Mouse (Mus musculus) cerebellum, adult 2 months (tissue): ENCODE data around the gene Popdc3. TPM values are rescaled to one million over a fixed set of nuclear protein-coding genes. Genes with fewer than 3 reads are reported as not detected.

ENCODE experiments used
- DNase-seq, 2 experiments: peaks; one replicate each; pipeline ENCODE4 v3.0.0; 2021
- H3K27ac ChIP-seq: fragments of 200-500 bp; 2 replicates; pipeline ENCODE4 v1.5.1; 2012; ENCODE audit warnings: low read length, control low read depth, inconsistent platforms; ENCODE audit not compliant: insufficient read depth
- H3K27me3 ChIP-seq: fragments of 200-500 bp; 2 replicates; pipeline ENCODE4 v1.6.1; 2012; ENCODE audit warnings: inconsistent platforms, mild to moderate bottlenecking, low read length, moderate library complexity; ENCODE audit not compliant: control insufficient read depth, insufficient read depth
- H3K4me1 ChIP-seq: fragments of 200-500 bp; 2 replicates; pipeline ENCODE4 v1.6.1; 2011; ENCODE audit warnings: low read length; ENCODE audit not compliant: control insufficient read depth, insufficient read depth
- H3K4me3 ChIP-seq: fragments of 200-500 bp; replicated peaks from 2 replicates; pipeline ENCODE3; 2011; ENCODE audit warnings: mild to moderate bottlenecking, low read depth, low read length, control low read depth; ENCODE audit not compliant: insufficient read depth
- CTCF ChIP-seq: fragments of 200-500 bp; IDR thresholded peaks from 2 replicates; pipeline ENCODE4 v1.5.1; 2011; ENCODE audit warnings: low read depth, mild to moderate bottlenecking, control low read depth, low read length, moderate library complexity, borderline replicate concordance; ENCODE audit not compliant: insufficient read depth
- POLR2A ChIP-seq: fragments of 200-500 bp; IDR thresholded peaks from 2 replicates; pipeline ENCODE4 v1.6.1; 2011; ENCODE audit warnings: low read length, control low read depth, borderline replicate concordance; ENCODE audit not compliant: insufficient read depth
- WGBS: fragments of 180-500 bp; shearing (Covaris S2); methylation state at CpG from one replicate; pipeline ENCODE4 v1.1.7; 2018; 5-methylcytosine and 5-hydroxymethylcytosine counted together
- polyA plus RNA-seq: library from polyadenylated mRNA; depleted of rRNA; stranded (reverse); fragments of >200 nt; gene quantifications from 2 replicates; pipeline ENCODE4 v1.2.3, GENCODE M21; 2012

The Popdc3 gene
- polyA plus RNA-seq, 1 experiment, result 2.1 TPM

GRCm38 (mm10) chr10:45303315-45304036 lies 125.6 kb downstream of the Popdc3 start:
- no peak for DNase-seq
- WGBS, result 72% methylated on average over 14 of the region's 14 CpGs
- Histone ChIP-seq H3K4me3 (no peak overlapping the region), H3K4me1 (no peaks in the 10 kb centered on the region), H3K27ac (no peak overlapping the region), H3K27me3 (no peaks in the 10 kb centered on the region)
- TF ChIP-seq POLR2A (no peak), CTCF (no peak)

- Histone ChIP-seq H3K27me3 (no peaks in the 10 kb centered on the region), H3K4me1 (no peaks in the 10 kb centered on the region), H3K4me3 (no peak overlapping the region), H3K27ac (no peak overlapping the region)
- 56% methylated on average over 5 of the region's 5 CpGs for WGBS
- no peak for DNase-seq
- TF ChIP-seq POLR2A (no peak), CTCF (no peak)
These were observed 127.3 kb downstream of the Popdc3 start for GRCm38 (mm10) chr10:45305173-45305572.

GRCm38 (mm10) chr10:45311129-45311528 lies 133.2 kb downstream of the Popdc3 start:
- no peak for DNase-seq
- no peaks in the 10 kb centered on the region for H3K4me1 ChIP-seq
- H3K27me3 ChIP-seq, result no peaks in the 10 kb centered on the region
- 22% methylated on average over 5 of the region's 5 CpGs for WGBS
- H3K4me3 ChIP-seq, result no peak overlapping the region
- no peak for TF ChIP-seq CTCF
- TF ChIP-seq POLR2A, result no peak
- H3K27ac ChIP-seq, result no peak overlapping the region

- Histone ChIP-seq H3K4me1 (no peaks in the 10 kb centered on the region), H3K27me3 (no peaks in the 10 kb centered on the region), H3K27ac (no peak overlapping the region), H3K4me3 (no peak overlapping the region)
- no peak for DNase-seq
- TF ChIP-seq CTCF (no peak), POLR2A (no peak)
- 15% methylated on average over 7 of the region's 7 CpGs for WGBS
These were observed 133.7 kb downstream of the Popdc3 start for GRCm38 (mm10) chr10:45311624-45312023.

- Histone ChIP-seq H3K27me3 (no peaks in the 10 kb centered on the region), H3K4me1 (no peaks in the 10 kb centered on the region), H3K27ac (no peak overlapping the region), H3K4me3 (no peak overlapping the region)
- no peak for DNase-seq
- TF ChIP-seq POLR2A, result no peak
- TF ChIP-seq CTCF, result no peak
- WGBS, result 93% methylated on average over 16 of the region's 16 CpGs
These were observed 137.0 kb downstream of the Popdc3 start for GRCm38 (mm10) chr10:45314865-45315264.

- TF ChIP-seq CTCF (no peak), POLR2A (no peak)
- H3K4me1 ChIP-seq, result no peaks in the 10 kb centered on the region
- 86% methylated on average over 5 of the region's 5 CpGs for WGBS
- DNase-seq, result no peak
- no peaks in the 10 kb centered on the region for H3K27me3 ChIP-seq
- H3K4me3 ChIP-seq, result no peak overlapping the region
- H3K27ac ChIP-seq, result no peak overlapping the region
These were observed 141.0 kb downstream of the Popdc3 start for GRCm38 (mm10) chr10:45318922-45319321.

- H3K27ac ChIP-seq, result no peak overlapping the region
- H3K4me3 ChIP-seq, result no peak overlapping the region
- TF ChIP-seq POLR2A, result no peak
- TF ChIP-seq CTCF, result no peak
- no peak for DNase-seq
- no peaks in the 10 kb centered on the region for H3K4me1 ChIP-seq
- 30% methylated on average over 3 of the region's 3 CpGs for WGBS
- no peaks in the 10 kb centered on the region for H3K27me3 ChIP-seq
These were observed 142.4 kb downstream of the Popdc3 start for GRCm38 (mm10) chr10:45320296-45320695.

- no peaks in the 10 kb centered on the region for H3K27me3 ChIP-seq
- H3K4me1 ChIP-seq, result no peaks in the 10 kb centered on the region
- H3K4me3 ChIP-seq, result no peak overlapping the region
- H3K27ac ChIP-seq, result no peak overlapping the region
- 28% methylated on average over 1 of the region's 1 CpGs for WGBS
- no peak for DNase-seq
- TF ChIP-seq POLR2A (no peak), CTCF (no peak)
These were observed 146.3 kb downstream of the Popdc3 start for GRCm38 (mm10) chr10:45324159-45324558.
